In genomic region chr15:12566637-12567440, GRCm38 (mm10) we compare ENCODE assay signal across 15 mouse cellular contexts.
A peak's percentile ranks its signal among the peaks of the same experiment; 100 is the strongest.
DNase-seq lines count a peak whose midpoint lies in the region; ATAC-seq and TF ChIP-seq lines count a peak whose summit lies in the region.
"Had no signal": no experiment of that assay in that cellular context is flagged by ENCODE, and none has a peak within 500 bp of the region (broad histone marks: within the 10 kb centered on the region; RNA-seq: fewer than 3 reads in every experiment).

No protein-coding gene starts in this region.

- no peaks in the 10 kb centered on the region; the same call in 1 of the 2 replicates for H3K4me1 ChIP-seq in lung, adult 2 months (ENCODE audit: control insufficient read depth, insufficient read depth, low read length)
- H3K4me1 ChIP-seq: forebrain, embryonic 12.5 days had no signal

- DNase-seq in heart, adult 11 months = peak; percentile 90
- no peak for DNase-seq in heart, postnatal 25 days (ENCODE audit: low spot score)
- DNase-seq in ovary, adult 18-20 months (ENCODE audit: low spot score) = peak; percentile 55
- no peak for DNase-seq in ovary, postnatal 14 days (ENCODE audit: low spot score)
- DNase-seq in lung, adult 2 months = no peak
- DNase-seq: cerebellum, adult 2 months; layer of hippocampus, postnatal 36 days; left cerebral cortex, postnatal 4 days; lung, adult 18-20 months; lung, postnatal 4 days; thymus, adult 18-20 months had no signal

- WGBS in lung, adult 2 months = 86% methylated on average over 11 of the region's 11 CpGs

- TF ChIP-seq CTCF in lung, adult 2 months (IDR thresholded peaks at IDR 0.05; ENCODE audit: insufficient read depth, low read length) = no peak

- TF ChIP-seq POLR2A in lung, adult 2 months (IDR thresholded peaks at IDR 0.05; ENCODE audit: borderline replicate concordance, extremely low read depth, low read depth, low read length) = no peak

- 0 out of 2 replicates have a peak, but pooled peaks have one; percentile 25 for ATAC-seq in erythroid progenitor cell, adult 5-6 weeks (replicated peaks; ENCODE audit: low FRiP score, poor library complexity, severe bottlenecking)
- 0 out of 2 replicates have a peak, but pooled peaks have one; percentile 16 for ATAC-seq in monocyte, adult 5-6 weeks (replicated peaks; ENCODE audit: insufficient number of reproducible peaks, low FRiP score, low TSS enrichment, poor library complexity, severe bottlenecking)
- ATAC-seq: inflammation-experienced regulatory T-cells, adult 6 months had no signal

- H3K4me3 ChIP-seq in lung, adult 2 months (replicated peaks; ENCODE audit: extremely low read depth, low read depth, low read length) = no peak overlapping the region
- H3K4me3 ChIP-seq: forebrain, embryonic 12.5 days had no signal

- intact Hi-C loops in heart, postnatal 25 days (cut with DNase I) = no loop called here

Comparison
In these comparisons a context has a peak if more than half of its experiments do, and no peak if none do; other contexts are left out.
1. DNase-seq: peak in heart, adult 11 months (single experiment) and ovary, adult 18-20 months (single experiment); none in heart, postnatal 25 days (single experiment), ovary, postnatal 14 days (single experiment) and lung, adult 2 months (single experiment).